Mouse (Mus musculus): ENCODE results near the gene Ulk4. TPM values are rescaled to one million over a fixed set of nuclear protein-coding genes. Genes with fewer than 3 reads are reported as not detected.

Ulk4 gene
- total and polyA plus RNA-seq, 3 experiments, result 26.6 to 31.1 TPM; not detected in 1

DNA sequence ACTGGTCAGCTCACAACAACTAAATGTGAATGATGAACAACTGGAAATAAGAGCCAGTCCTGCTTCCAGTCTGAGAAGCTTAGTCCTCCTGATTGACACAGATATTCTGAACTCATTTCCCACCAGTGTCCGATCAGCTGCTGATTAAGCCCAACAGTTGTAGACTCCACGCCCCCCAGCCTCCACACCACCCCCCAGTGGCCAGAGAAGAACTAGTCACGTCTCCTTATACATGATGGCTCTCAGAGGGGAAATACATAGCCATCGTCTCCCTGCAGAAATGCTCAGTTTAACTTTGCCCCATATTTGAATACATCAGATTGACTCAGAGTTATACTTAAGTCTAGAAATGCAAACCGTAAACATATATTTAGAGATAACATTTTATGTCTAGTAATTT is 184.4 kb downstream of the Ulk4 start:
- Histone ChIP-seq H3K27ac (ENCODE audit: control insufficient read depth, low read depth, low read length) (no peak overlapping the region), H3K9me3 (replicated peaks; ENCODE audit: insufficient read depth, low read length) (no peaks in the 10 kb centered on the region), H3K27me3 (ENCODE audit: control insufficient read depth in 1 of 2, insufficient read depth in 2 of 2, low read length in 2 of 2) (no peaks in the 10 kb centered on the region), H3K4me1 (ENCODE audit: control insufficient read depth in 1 of 2, insufficient read depth in 2 of 2, low read length in 2 of 2) (no peaks in the 10 kb centered on the region), H3K9ac (ENCODE audit: control insufficient read depth, low read depth, low read length, poor library complexity, severe bottlenecking) (no peak overlapping the region), H3K79me2 (ENCODE audit: control insufficient read depth, insufficient read depth, low read length, poor library complexity) (no peaks in the 10 kb centered on the region), H3K36me3 (ENCODE audit: control insufficient read depth in 1 of 2, insufficient read depth in 2 of 2, low read length in 2 of 2) (no peaks in the 10 kb centered on the region), H3K4me3 (ENCODE audit: control insufficient read depth in 1 of 2, insufficient read depth in 1 of 2, low read depth in 2 of 2, low read length in 2 of 2) (no peak overlapping the region)
- peak; percentile 12 for DNase-seq (ENCODE audit: low read depth, low spot score)
- TF ChIP-seq RAD21 (IDR thresholded peaks at IDR 0.05; ENCODE audit: low read depth, low read length), result peak; percentile 2; the same call in 1 of the 2 replicates
- TF ChIP-seq ZMIZ1 (IDR thresholded peaks at IDR 0.05; ENCODE audit: low read depth, low read length), result no peak
- TF ChIP-seq MEF2A (IDR thresholded peaks at IDR 0.05; ENCODE audit: extremely low read depth, insufficient replicate concordance, low read depth, low read length, poor library complexity, severe bottlenecking), result no peak
- TF ChIP-seq EP300 (IDR thresholded peaks at IDR 0.05; ENCODE audit: low read depth in 1 of 2, low read length in 2 of 2), result no peak
- TF ChIP-seq SMC3 (IDR thresholded peaks at IDR 0.05; ENCODE audit: low read depth, low read length), result peak; percentile 42
- no peak for TF ChIP-seq CHD1 (IDR thresholded peaks at IDR 0.05; ENCODE audit: low read depth, low read length)
- peak; percentile 18 to 51 (median 45); a peak in 4 of 6 replicates for TF ChIP-seq CTCF (IDR thresholded peaks at IDR 0.05 in 2 of 3, conservative IDR thresholded peaks at IDR 0.05 in 1 of 3; ENCODE audit: control insufficient read depth in 1 of 3, insufficient read depth in 1 of 3, low read depth in 2 of 3, low read length in 3 of 3, poor library complexity in 1 of 3, severe bottlenecking in 1 of 3)

DNA sequence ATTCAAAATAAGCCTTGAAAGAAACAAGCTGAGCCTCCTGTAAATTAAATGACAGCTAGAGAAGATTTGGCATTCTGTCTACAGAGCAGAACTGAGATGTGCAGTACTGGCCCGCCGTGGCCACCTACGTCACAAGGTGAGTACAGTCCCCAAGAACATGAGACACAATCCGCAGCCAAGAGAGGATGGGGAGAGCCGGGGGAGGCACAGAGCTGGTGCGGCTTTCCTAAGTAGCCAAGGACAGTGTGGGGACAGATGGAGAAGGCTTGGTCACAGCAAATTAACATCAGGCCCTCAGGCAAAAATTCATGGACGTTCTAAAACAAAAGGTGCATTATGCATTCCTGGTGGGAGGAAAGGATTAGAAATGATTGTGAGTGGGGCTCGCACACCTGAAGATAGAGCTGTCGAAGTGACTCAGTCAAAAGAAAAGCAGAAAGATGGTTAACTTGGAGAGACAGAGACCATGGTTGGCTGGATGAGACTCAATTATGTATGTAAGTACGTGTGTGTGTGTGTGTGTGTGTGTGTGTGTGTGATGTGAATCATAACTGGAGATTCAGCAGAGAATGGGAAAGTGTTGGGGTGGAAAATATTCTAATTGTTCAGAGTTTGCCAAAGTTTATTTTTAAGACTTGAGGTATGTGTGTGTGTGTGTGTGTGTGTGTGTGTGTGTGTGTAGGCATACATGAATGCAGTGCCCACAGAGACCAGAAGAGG is 185.8 kb downstream of the Ulk4 start:
- Histone ChIP-seq H3K79me2 (ENCODE audit: control insufficient read depth, insufficient read depth, low read length, poor library complexity) (no peaks in the 10 kb centered on the region), H3K9me3 (replicated peaks; ENCODE audit: insufficient read depth, low read length) (no peaks in the 10 kb centered on the region), H3K9ac (ENCODE audit: control insufficient read depth, low read depth, low read length, poor library complexity, severe bottlenecking) (no peak overlapping the region), H3K36me3 (ENCODE audit: control insufficient read depth in 1 of 2, insufficient read depth in 2 of 2, low read length in 2 of 2) (no peaks in the 10 kb centered on the region), H3K27ac (ENCODE audit: control insufficient read depth, low read depth, low read length) (no peak overlapping the region), H3K27me3 (ENCODE audit: control insufficient read depth in 1 of 2, insufficient read depth in 2 of 2, low read length in 2 of 2) (no peaks in the 10 kb centered on the region), H3K4me1 (ENCODE audit: control insufficient read depth in 1 of 2, insufficient read depth in 2 of 2, low read length in 2 of 2) (no peaks in the 10 kb centered on the region), H3K4me3 (ENCODE audit: control insufficient read depth in 1 of 2, insufficient read depth in 1 of 2, low read depth in 2 of 2, low read length in 2 of 2) (no peak overlapping the region)
- DNase-seq (ENCODE audit: low read depth, low spot score), result no peak
- no peak for TF ChIP-seq USF2 (IDR thresholded peaks at IDR 0.05; ENCODE audit: borderline replicate concordance in 1 of 2, insufficient read depth in 1 of 2, low read depth in 1 of 2, low read length in 2 of 2)
- no peak for TF ChIP-seq NELFE (IDR thresholded peaks at IDR 0.05; ENCODE audit: low read depth, low read length)
- no peak for TF ChIP-seq BHLHE40 (IDR thresholded peaks at IDR 0.05; ENCODE audit: borderline replicate concordance, low read depth, low read length)
- no peak for TF ChIP-seq RCOR1 (IDR thresholded peaks at IDR 0.05; ENCODE audit: low read depth, low read length)
- TF ChIP-seq CHD1 (IDR thresholded peaks at IDR 0.05; ENCODE audit: low read depth, low read length), result no peak
- TF ChIP-seq NRF1 (IDR thresholded peaks at IDR 0.05; ENCODE audit: insufficient read depth, low read depth, low read length, poor library complexity, severe bottlenecking), result no peak

DNA sequence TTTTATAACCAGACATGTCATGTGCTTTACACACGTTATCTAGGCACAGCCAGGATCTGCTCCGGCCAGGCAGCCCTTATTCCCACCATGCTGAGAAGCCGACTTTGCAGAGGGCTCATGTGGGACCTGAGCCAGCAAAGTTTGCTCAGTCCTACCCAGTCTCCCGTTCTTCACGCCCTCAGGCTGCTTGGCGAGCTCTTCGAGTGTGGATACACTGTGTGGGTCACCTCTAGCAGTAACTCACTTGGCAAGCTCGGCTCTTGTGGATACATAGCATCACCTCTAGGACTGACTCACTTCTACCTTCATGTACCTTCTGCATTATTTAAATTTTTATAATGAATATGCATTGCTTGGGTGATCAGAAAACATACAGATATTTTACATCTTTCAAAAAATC is 189.3 kb downstream of the Ulk4 start:
- no peak overlapping the region for H3K27ac ChIP-seq (ENCODE audit: control insufficient read depth, low read depth, low read length)
- H3K9ac ChIP-seq (ENCODE audit: control insufficient read depth, low read depth, low read length, poor library complexity, severe bottlenecking), result no peak overlapping the region
- DNase-seq (ENCODE audit: low read depth, low spot score), result no peak
- no peaks in the 10 kb centered on the region for H3K27me3 ChIP-seq (ENCODE audit: control insufficient read depth in 1 of 2, insufficient read depth in 2 of 2, low read length in 2 of 2)
- no peak overlapping the region for H3K4me3 ChIP-seq (ENCODE audit: control insufficient read depth in 1 of 2, insufficient read depth in 1 of 2, low read depth in 2 of 2, low read length in 2 of 2)
- no peaks in the 10 kb centered on the region for H3K79me2 ChIP-seq (ENCODE audit: control insufficient read depth, insufficient read depth, low read length, poor library complexity)
- no peaks in the 10 kb centered on the region for H3K4me1 ChIP-seq (ENCODE audit: control insufficient read depth in 1 of 2, insufficient read depth in 2 of 2, low read length in 2 of 2)
- H3K9me3 ChIP-seq (replicated peaks; ENCODE audit: insufficient read depth, low read length), result no peaks in the 10 kb centered on the region
- no peaks in the 10 kb centered on the region for H3K36me3 ChIP-seq (ENCODE audit: control insufficient read depth in 1 of 2, insufficient read depth in 2 of 2, low read length in 2 of 2)
- no peak for TF ChIP-seq POLR2A (IDR thresholded peaks at IDR 0.05; ENCODE audit: control insufficient read depth in 1 of 2, insufficient read depth in 1 of 2, low read depth in 1 of 2, low read length in 2 of 2, poor library complexity in 1 of 2)
- no peak for TF ChIP-seq MYB (IDR thresholded peaks at IDR 0.05; ENCODE audit: low read depth, low read length)
- no peak for TF ChIP-seq MYC (IDR thresholded peaks at IDR 0.05; ENCODE audit: low read depth, low read length)
- no peak for TF ChIP-seq MEF2A (IDR thresholded peaks at IDR 0.05; ENCODE audit: extremely low read depth, insufficient replicate concordance, low read depth, low read length, poor library complexity, severe bottlenecking)
- TF ChIP-seq CHD2 (IDR thresholded peaks at IDR 0.05; ENCODE audit: low read length), result no peak
- TF ChIP-seq HCFC1 (IDR thresholded peaks at IDR 0.05; ENCODE audit: low read depth, low read length), result no peak
- no peak for TF ChIP-seq TBP (IDR thresholded peaks at IDR 0.05; ENCODE audit: low read depth, low read length)
- TF ChIP-seq ZMIZ1 (IDR thresholded peaks at IDR 0.05; ENCODE audit: low read depth, low read length), result no peak
- no peak for TF ChIP-seq NRF1 (IDR thresholded peaks at IDR 0.05; ENCODE audit: insufficient read depth, low read depth, low read length, poor library complexity, severe bottlenecking)
- no peak for TF ChIP-seq EP300 (IDR thresholded peaks at IDR 0.05; ENCODE audit: low read depth in 1 of 2, low read length in 2 of 2)
- TF ChIP-seq ZC3H11A (IDR thresholded peaks at IDR 0.05; ENCODE audit: low read depth, low read length), result no peak
- TF ChIP-seq POLR2AphosphoS5 (IDR thresholded peaks at IDR 0.05; ENCODE audit: borderline replicate concordance, low read depth, low read length), result no peak
- TF ChIP-seq TCF12 (IDR thresholded peaks at IDR 0.05; ENCODE audit: low read depth, low read length), result no peak
- TF ChIP-seq RCOR1 (IDR thresholded peaks at IDR 0.05; ENCODE audit: low read depth, low read length), result no peak
- TF ChIP-seq TAL1 (IDR thresholded peaks at IDR 0.05; ENCODE audit: low read length), result no peak
- TF ChIP-seq UBTF (IDR thresholded peaks at IDR 0.05; ENCODE audit: borderline replicate concordance, insufficient read depth, low read depth, low read length), result no peak
